ENCODE assay signal across 18 mouse cellular contexts in genomic region chr3:137563541-137564080, GRCm38 (mm10). TPM values are rescaled to one million over a fixed set of nuclear protein-coding genes. Genes with fewer than 3 reads are reported as not detected.
"Had no signal": no experiment of that assay in that cellular context is flagged by ENCODE, and none has a peak within 500 bp of the region (broad histone marks: within the 10 kb centered on the region; RNA-seq: fewer than 3 reads in every experiment).

No protein-coding gene starts in this region.

- H3K27ac ChIP-seq: liver, embryonic 13.5 days; lung, embryonic 15.5 days; macrophage; midbrain, embryonic 13.5 days; stomach, embryonic 15.5 days had no signal

- H3K9me3 ChIP-seq: limb, embryonic 12.5 days; liver, embryonic 13.5 days; lung, embryonic 15.5 days; megakaryocyte, embryonic 14.5 days; midbrain, embryonic 13.5 days; stomach, embryonic 15.5 days had no signal

- H3K4me2 ChIP-seq: limb, embryonic 12.5 days; liver, embryonic 13.5 days; lung, embryonic 15.5 days; midbrain, embryonic 13.5 days; stomach, embryonic 15.5 days had no signal

- H3K4me1 ChIP-seq: liver, embryonic 13.5 days; lung, embryonic 15.5 days; megakaryocyte, embryonic 14.5 days; stomach, embryonic 15.5 days had no signal

- ATAC-seq: liver, postnatal 0 days; midbrain, embryonic 13.5 days had no signal

- H3K27me3 ChIP-seq: liver, embryonic 13.5 days; lung, embryonic 15.5 days; megakaryocyte, embryonic 14.5 days; stomach, embryonic 15.5 days had no signal

- H3K4me3 ChIP-seq: limb, embryonic 12.5 days; liver, embryonic 13.5 days; lung, embryonic 15.5 days; megakaryocyte, embryonic 14.5 days; midbrain, embryonic 13.5 days; stomach, embryonic 15.5 days had no signal

- DNase-seq: kidney, adult 11 months; kidney, adult 9 months; kidney, postnatal 10 days; kidney, postnatal 4 days; liver; liver, embryonic 13.5 days; liver, postnatal 0 days; lung, postnatal 14 days; right cerebral cortex, adult 18-20 months; spleen, adult 18-20 months; thymus, adult 2 months; thymus, postnatal 25 days had no signal

- H3K9ac ChIP-seq: limb, embryonic 12.5 days; liver, embryonic 13.5 days; liver, postnatal 0 days; lung, embryonic 15.5 days; midbrain, embryonic 13.5 days; stomach, embryonic 15.5 days had no signal

- H3K36me3 ChIP-seq: limb, embryonic 12.5 days; liver, embryonic 13.5 days; lung, embryonic 15.5 days; midbrain, embryonic 13.5 days; stomach, embryonic 15.5 days had no signal

RNA-seq across cellular contexts. Expression of gene Ddit4l, which starts 57.8 kb away (rescaled TPM):
- polyA plus RNA-seq: macrophage had no signal
